Mouse (Mus musculus): ENCODE data around the gene Plekha6. TPM values are rescaled to one million over a fixed set of nuclear protein-coding genes. Genes with fewer than 3 reads are reported as not detected.

Gene Plekha6
- polyA plus RNA-seq, 1 experiment from 2014 or later: 15.3 TPM

- ATAC-seq: no peak
These were observed 15.9 kb upstream of the Plekha6 start for GRCm38 (mm10) chr1:133148122-133148521.

GRCm38 (mm10) chr1:133150556-133150955 lies 13.5 kb upstream of the Plekha6 start:
- Histone ChIP-seq H3K27ac (no peak overlapping the region), H3K9ac (no peak overlapping the region), H3K4me1 (replicated peaks) (peaks cover 5% of the 10 kb centered on the region), H3K27me3 (replicated peaks) (no peaks in the 10 kb centered on the region), H3K4me2 (replicated peaks) (no peak overlapping the region), H3K9me3 (no peaks in the 10 kb centered on the region), H3K4me3 (replicated peaks) (no peak overlapping the region), H3K36me3 (no peaks in the 10 kb centered on the region)
- WGBS: 96% methylated on average over 2 of the region's 2 CpGs
- no peak for ATAC-seq

More at GRCm38 (mm10) chr1:133148122-133148521, 15.9 kb upstream of the Plekha6 start:
- no peak overlapping the region for H3K9ac ChIP-seq
- H3K4me2 ChIP-seq (replicated peaks): no peak overlapping the region
- 93% methylated on average over 8 of the region's 8 CpGs for WGBS
- peaks cover 5% of the 10 kb centered on the region for H3K4me1 ChIP-seq (replicated peaks)
- H3K4me3 ChIP-seq (replicated peaks): no peak overlapping the region
- H3K9me3 ChIP-seq: no peaks in the 10 kb centered on the region
- H3K27me3 ChIP-seq (replicated peaks): no peaks in the 10 kb centered on the region
- H3K36me3 ChIP-seq: no peaks in the 10 kb centered on the region
- no peak overlapping the region for H3K27ac ChIP-seq

- no peak overlapping the region for H3K27ac ChIP-seq
- no peak overlapping the region for H3K4me2 ChIP-seq (replicated peaks)
- H3K36me3 ChIP-seq: no peaks in the 10 kb centered on the region
- 93% methylated on average over 3 of the region's 3 CpGs for WGBS
- H3K4me1 ChIP-seq (replicated peaks): no peaks in the 10 kb centered on the region
- no peaks in the 10 kb centered on the region for H3K9me3 ChIP-seq
- no peak overlapping the region for H3K9ac ChIP-seq
- no peaks in the 10 kb centered on the region for H3K27me3 ChIP-seq (replicated peaks)
- H3K4me3 ChIP-seq (replicated peaks): no peak overlapping the region
- ATAC-seq: no peak
These were observed 11.8 kb upstream of the Plekha6 start for GRCm38 (mm10) chr1:133152213-133152612.

GRCm38 (mm10) chr1:133155270-133155669 lies 8.7 kb upstream of the Plekha6 start:
- Histone ChIP-seq H3K4me1 (replicated peaks) (peaks cover 12% of the 10 kb centered on the region), H3K4me3 (replicated peaks) (no peak overlapping the region), H3K9ac (no peak overlapping the region), H3K27ac (no peak overlapping the region), H3K36me3 (no peaks in the 10 kb centered on the region), H3K27me3 (replicated peaks) (no peaks in the 10 kb centered on the region), H3K9me3 (no peaks in the 10 kb centered on the region), H3K4me2 (replicated peaks) (no peak overlapping the region)
- 79% methylated on average over 6 of the region's 6 CpGs for WGBS
- ATAC-seq: no peak

- no peak overlapping the region for H3K4me3 ChIP-seq (replicated peaks)
- H3K9me3 ChIP-seq: no peaks in the 10 kb centered on the region
- peaks cover 23% of the 10 kb centered on the region for H3K4me1 ChIP-seq (replicated peaks)
- ATAC-seq: no peak
- no peak overlapping the region for H3K9ac ChIP-seq
- 30% methylated on average over 7 of the region's 7 CpGs for WGBS
- H3K36me3 ChIP-seq: no peaks in the 10 kb centered on the region
- peak overlapping the region; percentile 45 for H3K4me2 ChIP-seq (replicated peaks)
- H3K27ac ChIP-seq: peak overlapping the region; percentile 36; the same call in 1 of the 2 replicates
- peaks cover 6% of the 10 kb centered on the region; the same call in 1 of the 2 replicates for H3K27me3 ChIP-seq (replicated peaks)
These were observed 4.9 kb upstream of the Plekha6 start for GRCm38 (mm10) chr1:133159128-133159564.

GRCm38 (mm10) chr1:133161559-133161958 lies 2.5 kb upstream of the Plekha6 start:
- no peaks in the 10 kb centered on the region for H3K9me3 ChIP-seq
- 46% methylated on average over 4 of the region's 4 CpGs for WGBS
- no peak overlapping the region for H3K9ac ChIP-seq
- H3K4me2 ChIP-seq (replicated peaks): no peak overlapping the region; the same call in 1 of the 2 replicates
- ATAC-seq: no peak
- peaks cover 26% of the 10 kb centered on the region for H3K4me1 ChIP-seq (replicated peaks)
- H3K27ac ChIP-seq: no peak overlapping the region
- no peak overlapping the region for H3K4me3 ChIP-seq (replicated peaks)
- H3K27me3 ChIP-seq (replicated peaks): peaks cover 8% of the 10 kb centered on the region; the same call in 1 of the 2 replicates
- no peaks in the 10 kb centered on the region for H3K36me3 ChIP-seq

GRCm38 (mm10) chr1:133162046-133162445 lies 2.0 kb upstream of the Plekha6 start:
- WGBS: 58% methylated on average over 10 of the region's 10 CpGs
- no peaks in the 10 kb centered on the region for H3K36me3 ChIP-seq
- no peak overlapping the region for H3K4me3 ChIP-seq (replicated peaks)
- H3K4me2 ChIP-seq (replicated peaks): no peak overlapping the region; the same call in 1 of the 2 replicates
- ATAC-seq: peak; percentile 13; the same call in 1 of the 2 replicates
- no peak overlapping the region for H3K9ac ChIP-seq
- peaks cover 8% of the 10 kb centered on the region; the same call in 1 of the 2 replicates for H3K27me3 ChIP-seq (replicated peaks)
- no peaks in the 10 kb centered on the region for H3K9me3 ChIP-seq
- H3K27ac ChIP-seq: no peak overlapping the region
- peaks cover 26% of the 10 kb centered on the region for H3K4me1 ChIP-seq (replicated peaks)

GRCm38 (mm10) chr1:133162981-133163380 lies 1.0 kb upstream of the Plekha6 start:
- H3K27me3 ChIP-seq (replicated peaks): peaks cover 8% of the 10 kb centered on the region; the same call in 1 of the 2 replicates

GRCm38 (mm10) chr1:133164591-133165011 lies 591 bp downstream of the Plekha6 start:
- peaks cover 26% of the 10 kb centered on the region for H3K4me1 ChIP-seq (replicated peaks)
- H3K36me3 ChIP-seq: no peaks in the 10 kb centered on the region
- H3K9ac ChIP-seq: peak overlapping the region; percentile 76
- WGBS: 4% methylated on average over 10 of the region's 10 CpGs
- H3K27me3 ChIP-seq (replicated peaks): peaks cover 8% of the 10 kb centered on the region; the same call in 1 of the 2 replicates
- H3K4me2 ChIP-seq (replicated peaks): peak overlapping the region; percentile 96
- peak overlapping the region; percentile 91 for H3K27ac ChIP-seq
- ATAC-seq: peak; percentile 74
- peak overlapping the region; percentile 67 for H3K4me3 ChIP-seq (replicated peaks)
- H3K9me3 ChIP-seq: no peaks in the 10 kb centered on the region

More at GRCm38 (mm10) chr1:133162981-133163380, 1.0 kb upstream of the Plekha6 start:
- WGBS: 31% methylated on average over 8 of the region's 8 CpGs
- H3K27ac ChIP-seq: peak overlapping the region; percentile 91; the same call in 1 of the 2 replicates
- peak overlapping the region; percentile 67 for H3K4me3 ChIP-seq (replicated peaks)
- ATAC-seq: peak; percentile 21; the same call in 1 of the 2 replicates
- no peaks in the 10 kb centered on the region for H3K36me3 ChIP-seq
- no peaks in the 10 kb centered on the region for H3K9me3 ChIP-seq
- no peak overlapping the region for H3K9ac ChIP-seq
- H3K4me1 ChIP-seq (replicated peaks): peaks cover 25% of the 10 kb centered on the region
- peak overlapping the region; percentile 96 for H3K4me2 ChIP-seq (replicated peaks)

GRCm38 (mm10) chr1:133165111-133165510 lies 1.1 kb downstream of the Plekha6 start:
- WGBS: 27% methylated on average over 11 of the region's 11 CpGs
- Histone ChIP-seq H3K36me3 (no peaks in the 10 kb centered on the region), H3K9ac (peak overlapping the region; percentile 76), H3K27ac (peak overlapping the region; percentile 91), H3K9me3 (no peaks in the 10 kb centered on the region), H3K27me3 (replicated peaks) (peaks cover 8% of the 10 kb centered on the region; the same call in 1 of the 2 replicates), H3K4me1 (replicated peaks) (peaks cover 26% of the 10 kb centered on the region), H3K4me2 (replicated peaks) (peak overlapping the region; percentile 96), H3K4me3 (replicated peaks) (peak overlapping the region; percentile 67)
- ATAC-seq: no peak

- Histone ChIP-seq H3K4me1 (replicated peaks) (peaks cover 17% of the 10 kb centered on the region), H3K27me3 (replicated peaks) (peaks cover 8% of the 10 kb centered on the region; the same call in 1 of the 2 replicates), H3K36me3 (no peaks in the 10 kb centered on the region), H3K9ac (no peak overlapping the region), H3K27ac (no peak overlapping the region), H3K9me3 (no peaks in the 10 kb centered on the region), H3K4me2 (replicated peaks) (peak overlapping the region; percentile 42), H3K4me3 (replicated peaks) (no peak overlapping the region)
- no peak for ATAC-seq
- 31% methylated on average over 19 of the region's 19 CpGs for WGBS
These were observed 4.5 kb downstream of the Plekha6 start for GRCm38 (mm10) chr1:133168318-133169060.

GRCm38 (mm10) chr1:133170196-133170595 lies 6.2 kb downstream of the Plekha6 start:
- Histone ChIP-seq H3K36me3 (no peaks in the 10 kb centered on the region), H3K4me3 (replicated peaks) (no peak overlapping the region), H3K4me2 (replicated peaks) (no peak overlapping the region), H3K4me1 (replicated peaks) (peaks cover 13% of the 10 kb centered on the region; the same call in 1 of the 2 replicates), H3K27ac (no peak overlapping the region), H3K27me3 (replicated peaks) (no peaks in the 10 kb centered on the region), H3K9me3 (no peaks in the 10 kb centered on the region), H3K9ac (no peak overlapping the region)
- no peak for ATAC-seq
- 84% methylated on average over 8 of the region's 8 CpGs for WGBS

Measured in intestine, embryonic 15.5 days (tissue).